Mouse (Mus musculus): ENCODE data around the gene Cfi. TPM values are rescaled to one million over a fixed set of nuclear protein-coding genes. Genes with fewer than 3 reads are reported as not detected.

Gene Cfi
- polyA plus RNA-seq, 1 experiment from 2014 or later, result 0.22 TPM

Other genes with a start within 250 kb of the Cfi start
- 0.89 and 1.5 TPM in 2 replicates for gene Egf, start 80.6 kb upstream of the Cfi start, polyA plus RNA-seq (2014; fragmentation: Nextera tagmentation; extraction: Ambion mirVana)
- gene Lrit3, start 31.9 kb upstream of the Cfi start, polyA plus RNA-seq (2014; fragmentation: Nextera tagmentation; extraction: Ambion mirVana), result not detected in 2 replicates
- 0.28 TPM in 1 of 2 replicates, not detected in the other for gene Rrh, start 13.3 kb upstream of the Cfi start, polyA plus RNA-seq (2014; fragmentation: Nextera tagmentation; extraction: Ambion mirVana)
- 25.0 and 28.1 TPM in 2 replicates for gene Gar1, start 4.5 kb upstream of the Cfi start, polyA plus RNA-seq (2014; fragmentation: Nextera tagmentation; extraction: Ambion mirVana)
- gene Pla2g12a, start 42.7 kb downstream of the Cfi start, polyA plus RNA-seq (2014; fragmentation: Nextera tagmentation; extraction: Ambion mirVana), result 38.6 TPM in 2 replicates
- gene Casp6, start 65.5 kb downstream of the Cfi start, polyA plus RNA-seq (2014; fragmentation: Nextera tagmentation; extraction: Ambion mirVana), result 39.4 and 42.3 TPM in 2 replicates
- 6.6 and 7.8 TPM in 2 replicates for gene Mcub, start 134.3 kb downstream of the Cfi start, polyA plus RNA-seq (2014; fragmentation: Nextera tagmentation; extraction: Ambion mirVana)
- 23.8 and 25.4 TPM in 2 replicates for gene Sec24b, start 225.7 kb downstream of the Cfi start, polyA plus RNA-seq (2014; fragmentation: Nextera tagmentation; extraction: Ambion mirVana)